Mouse (Mus musculus): ENCODE results near the gene Shmt2.

- TF ChIP-seq CTCF (IDR thresholded peaks at IDR 0.05; ENCODE audit: control insufficient read depth, insufficient read depth, insufficient replicate concordance, low read depth, low read length) (no peak), POLR2A (IDR thresholded peaks at IDR 0.05; ENCODE audit: control insufficient read depth, low read depth, low read length) (no peak)
These were observed 24.3 kb upstream of the Shmt2 start for GRCm38 (mm10) chr10:127546505-127546904.

Measured in testis, adult 2 months (tissue).